Mouse (Mus musculus): ENCODE data around the gene Gm21149.
"Not testable (repeated sequence)": the region's sequence is repeated elsewhere in the genome, so short reads cannot be mapped to it uniquely, and the experiment has no call there.

DNA sequence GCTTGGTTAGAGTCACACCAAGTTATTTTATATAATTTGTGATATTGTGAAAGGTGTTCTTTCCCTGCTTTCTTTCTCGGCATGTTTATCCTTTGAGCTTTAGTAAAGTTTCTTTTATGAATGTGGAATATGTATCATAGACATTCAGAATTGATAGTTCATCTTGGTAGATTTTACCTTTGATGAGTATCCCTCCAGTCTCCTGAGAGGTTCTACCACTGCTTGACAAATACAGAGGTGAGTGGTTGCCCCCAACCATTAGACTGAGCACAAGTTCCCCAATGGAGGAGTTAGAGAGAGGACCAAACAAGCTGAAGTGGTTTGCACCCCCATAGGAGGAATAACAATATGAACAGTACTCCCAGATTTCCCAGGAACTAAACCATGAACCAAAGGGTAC is 6.2 kb downstream of the Gm21149 start:
- not testable (repeated sequence) for TF ChIP-seq CTCF (IDR thresholded peaks at IDR 0.05; ENCODE audit: low read depth, low read length); POLR2A (IDR thresholded peaks at IDR 0.05; ENCODE audit: insufficient read depth, low read length); EP300 (IDR thresholded peaks at IDR 0.05; ENCODE audit: insufficient read depth, low read depth, low read length)

Data from ES-Bruce4 (cell line).